Mouse (Mus musculus) v-Abl transformed pro-B cells (cell line): ENCODE results near the gene Gm20388.

ENCODE experiments used
- in situ Hi-C, 2 experiments: fragments of 400-800 bp; cut with MboI; formaldehyde crosslinking; loops; one replicate each; pipeline ENCODE4 v1.15.1; 2025; ENCODE audit not compliant: unreplicated experiment in 2 of 2

Gene Gm20388

DNA sequence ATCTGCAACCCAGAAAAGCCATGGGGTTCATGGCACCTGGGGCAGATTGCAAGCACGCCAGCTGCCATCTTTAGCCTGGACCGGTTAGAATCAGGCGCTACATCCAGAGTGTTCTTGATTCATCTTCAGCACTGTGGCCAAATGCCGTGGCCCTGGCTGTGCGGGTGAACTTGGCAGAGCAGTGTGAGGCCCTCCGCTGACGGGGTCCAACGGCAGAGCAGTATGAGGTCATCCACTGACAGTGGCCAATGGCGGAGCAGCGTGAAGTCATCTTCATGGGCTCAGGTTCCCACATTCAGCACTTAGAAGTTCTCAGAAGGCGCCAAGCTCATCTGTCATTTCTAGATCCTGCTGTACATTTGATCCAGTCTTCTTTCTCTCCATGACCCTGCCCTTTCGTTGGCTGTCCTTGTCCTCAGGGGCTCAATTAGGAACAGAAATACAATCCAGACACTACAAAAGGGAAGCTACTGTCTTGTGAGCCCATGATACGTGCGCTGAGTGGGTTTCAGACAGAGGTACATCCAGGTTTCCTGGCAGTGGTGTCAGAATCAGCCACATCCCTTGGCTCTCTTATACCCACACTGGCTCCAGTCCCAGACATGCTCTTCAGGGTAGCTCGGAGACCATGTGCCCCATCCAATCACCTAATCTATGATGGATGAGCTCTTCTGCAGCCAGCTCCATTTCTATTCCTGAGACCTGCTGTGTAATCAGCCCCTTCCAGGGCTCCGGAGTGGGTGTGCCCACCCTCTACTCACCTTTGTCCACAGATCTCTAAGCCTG is 2329.8 kb downstream of the Gm20388 start:
- in situ Hi-C loops = no loop called here

DNA sequence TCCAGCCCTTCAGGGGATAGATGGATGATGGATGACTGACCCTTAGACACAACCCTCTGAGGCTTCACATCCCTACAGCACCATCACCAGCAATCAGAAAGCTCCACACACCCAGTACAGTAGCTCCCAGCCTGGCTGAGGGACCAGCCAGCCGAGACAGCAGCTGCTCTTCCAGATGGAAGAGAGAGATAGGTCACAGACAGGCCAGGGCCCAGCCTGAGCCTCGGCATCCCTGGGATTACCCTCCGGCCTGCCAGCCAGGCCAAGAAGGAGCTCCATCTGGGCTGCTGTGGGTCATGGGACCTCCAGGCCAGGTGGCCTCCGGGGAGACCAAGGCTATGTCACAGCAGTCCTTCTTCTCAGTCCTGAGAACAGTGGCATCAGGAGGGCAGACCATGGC is 2332.7 kb downstream of the Gm20388 start:
- in situ Hi-C loops = no loop called here

DNA sequence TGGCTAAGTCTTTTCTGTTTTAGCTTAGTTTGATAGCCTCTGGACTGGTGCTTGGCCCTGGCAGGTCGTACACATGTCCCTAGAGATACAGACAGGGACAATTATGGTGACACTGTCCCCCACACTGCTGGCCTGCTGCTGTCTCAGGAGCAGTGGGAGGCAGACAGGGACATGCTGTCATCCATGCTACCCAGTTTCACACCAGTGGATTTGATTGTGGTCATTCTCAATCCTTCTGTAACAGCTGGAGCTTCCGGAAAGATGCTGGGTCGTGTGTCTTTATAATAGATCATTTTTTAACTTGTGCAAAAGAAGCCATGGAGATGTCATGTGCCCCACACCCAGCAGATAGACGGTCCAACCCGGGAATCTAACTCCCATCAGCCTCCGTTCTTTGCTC is 2334.5 kb downstream of the Gm20388 start:
- in situ Hi-C loops = no loop called here

DNA sequence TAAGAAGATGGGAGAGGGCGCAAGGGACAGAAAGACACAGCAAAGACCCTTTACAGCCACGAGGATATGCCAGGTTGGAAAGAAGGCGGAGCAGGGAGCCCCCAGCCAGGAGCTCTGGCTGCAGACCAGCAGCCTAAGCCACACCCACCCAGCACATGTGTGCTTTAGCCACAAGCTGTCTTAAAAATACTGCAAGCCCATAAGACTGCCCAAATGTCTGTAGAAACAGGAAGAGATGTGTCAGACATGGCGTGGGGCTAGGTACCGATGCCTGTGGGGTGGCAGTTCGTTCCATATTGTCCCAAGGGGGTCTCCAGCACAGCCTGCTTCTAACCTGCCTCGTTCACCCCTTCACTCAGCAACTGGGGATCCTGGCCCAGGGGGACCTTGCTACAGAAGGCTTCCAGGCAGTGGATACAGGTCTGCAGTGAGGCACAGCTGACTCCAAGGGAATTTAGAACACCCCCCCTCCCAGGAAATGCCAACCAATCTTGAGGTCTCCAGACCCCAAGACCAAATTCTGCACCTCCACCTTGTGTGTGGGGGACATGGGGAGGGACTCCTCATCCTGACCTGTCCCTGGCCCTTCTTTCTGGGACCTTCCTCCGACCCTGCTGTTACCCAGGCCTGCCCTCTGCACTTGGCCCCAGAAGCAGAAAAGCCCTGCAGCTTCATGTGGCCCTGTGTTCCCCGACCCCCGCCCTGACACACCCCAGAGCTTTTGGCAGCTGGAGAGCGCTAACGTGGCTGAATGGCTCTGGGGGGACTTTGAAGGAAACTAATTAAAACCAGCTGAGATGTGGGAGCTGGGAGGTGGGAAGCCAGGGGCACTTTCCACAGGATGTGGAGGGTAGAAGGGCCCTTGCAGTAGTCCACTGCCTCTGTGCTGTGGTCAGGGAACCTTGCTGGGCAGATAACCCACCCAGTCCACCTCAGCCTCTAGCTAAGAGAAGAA is 2335.9 kb downstream of the Gm20388 start:
- in situ Hi-C loops = no loop called here

DNA sequence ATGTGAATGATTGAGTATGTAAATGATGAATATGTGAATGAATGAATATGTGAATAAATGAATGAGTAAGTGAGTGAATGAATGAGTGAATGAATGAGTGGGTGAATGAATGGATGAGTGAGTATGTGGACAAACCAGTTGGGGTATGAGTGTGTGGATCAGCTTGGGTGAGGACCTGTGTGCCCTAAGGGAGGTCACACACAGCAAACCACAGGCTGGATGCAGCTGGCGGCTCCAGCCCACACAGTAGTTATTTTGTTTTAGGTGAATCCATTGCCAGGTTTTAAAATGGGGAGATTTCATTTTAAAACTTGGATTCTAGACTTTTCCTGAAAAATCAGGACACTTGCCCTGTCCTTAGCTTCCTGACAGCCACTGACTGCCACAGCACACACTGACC is 2341.1 kb downstream of the Gm20388 start:
- in situ Hi-C loops = loop anchor here (10.0 to 25.0 kb wide), 3 partner anchors 264 to 389 kb away; no protein-coding TSS in a partner anchor

DNA sequence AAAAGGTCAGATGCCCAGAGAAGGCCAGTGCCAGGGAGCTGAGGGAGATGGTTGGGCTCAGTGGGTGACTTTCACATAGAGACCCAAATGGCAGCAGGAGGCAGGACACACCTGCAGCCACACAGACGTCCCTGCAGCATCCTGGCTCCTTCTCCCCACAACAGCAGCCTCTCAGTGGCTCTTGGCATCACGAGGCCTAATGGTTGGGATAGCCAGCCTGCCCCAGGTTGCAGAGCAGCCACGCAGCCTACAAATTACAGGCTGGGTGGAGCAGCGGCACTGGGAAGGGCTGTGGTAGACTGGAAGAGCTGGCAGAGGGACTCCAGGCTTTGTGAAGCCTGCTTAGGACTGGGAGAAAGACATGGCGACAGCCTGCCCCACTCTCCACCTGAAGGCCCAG is 2341.7 kb downstream of the Gm20388 start:
- in situ Hi-C loops = loop anchor here (10.0 to 25.0 kb wide), 3 partner anchors 265 to 390 kb away; no protein-coding TSS in a partner anchor

DNA sequence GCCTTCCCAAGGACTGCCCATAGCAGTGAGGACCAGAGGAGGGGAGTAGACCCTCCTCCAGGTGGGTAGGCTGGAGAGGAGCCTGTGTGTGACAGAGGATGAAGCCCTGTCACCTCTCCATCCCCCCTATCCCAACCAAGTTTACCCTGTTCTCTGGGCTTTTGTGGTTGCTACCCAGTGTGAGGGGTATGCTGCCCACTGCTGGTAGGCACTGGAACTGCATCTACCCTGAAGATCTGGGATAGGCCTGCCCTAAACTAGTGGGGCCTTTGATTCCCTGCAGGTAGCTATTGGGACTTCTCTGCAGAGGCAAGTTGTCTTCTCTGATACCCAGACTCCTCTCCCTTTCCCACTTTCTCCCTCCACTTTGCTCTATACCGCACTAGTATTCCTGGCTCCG is 2348.7 kb downstream of the Gm20388 start:
- in situ Hi-C loops = loop anchor here (10.0 to 25.0 kb wide), 3 partner anchors 272 to 397 kb away; no protein-coding TSS in a partner anchor

DNA sequence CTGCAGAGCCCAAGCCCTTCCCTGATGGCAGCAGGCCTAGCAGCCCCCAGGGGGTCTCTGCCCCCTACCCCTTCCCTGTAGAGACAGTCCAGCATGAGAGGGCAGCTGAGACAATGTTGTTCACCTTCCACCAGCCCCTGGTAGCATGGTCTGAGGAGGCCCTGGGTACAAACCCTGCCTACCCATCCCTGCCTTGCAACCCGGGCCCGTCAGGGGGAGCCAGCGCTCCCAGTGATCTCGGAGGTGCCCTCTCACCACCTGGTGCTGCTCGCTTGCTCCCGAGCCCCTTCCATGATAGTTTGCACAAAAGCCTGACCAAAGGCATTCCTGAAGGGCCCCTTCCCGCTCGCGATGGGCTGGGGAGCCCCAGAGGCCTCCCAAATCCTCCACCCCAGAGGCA is 2350.1 kb downstream of the Gm20388 start:
- in situ Hi-C loops = loop anchor here (25.0 kb wide), 2 partner anchors 273 to 398 kb away; no protein-coding TSS in a partner anchor

DNA sequence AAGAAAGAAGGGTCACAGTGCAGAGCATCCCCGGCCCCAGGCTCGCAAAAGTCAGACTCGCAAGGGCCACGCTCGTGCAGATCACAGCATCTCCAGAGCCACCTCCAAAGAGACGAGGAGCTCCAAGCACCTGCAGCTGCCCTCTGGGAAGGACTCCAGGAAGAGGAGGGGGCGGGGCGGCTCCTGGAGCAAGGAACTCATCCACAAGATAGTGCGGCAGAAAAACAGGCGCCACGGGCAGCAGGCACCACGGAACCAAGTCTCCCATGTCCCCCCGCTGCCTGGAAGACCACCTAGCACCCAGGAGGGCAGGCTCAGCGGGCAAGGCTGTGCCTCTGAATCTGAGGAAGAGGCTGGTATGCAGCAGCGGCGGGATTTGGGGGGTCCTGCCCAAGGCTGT is 2352.2 kb downstream of the Gm20388 start:
- in situ Hi-C loops = loop anchor here (25.0 kb wide), 2 partner anchors 276 to 401 kb away; no protein-coding TSS in a partner anchor

DNA sequence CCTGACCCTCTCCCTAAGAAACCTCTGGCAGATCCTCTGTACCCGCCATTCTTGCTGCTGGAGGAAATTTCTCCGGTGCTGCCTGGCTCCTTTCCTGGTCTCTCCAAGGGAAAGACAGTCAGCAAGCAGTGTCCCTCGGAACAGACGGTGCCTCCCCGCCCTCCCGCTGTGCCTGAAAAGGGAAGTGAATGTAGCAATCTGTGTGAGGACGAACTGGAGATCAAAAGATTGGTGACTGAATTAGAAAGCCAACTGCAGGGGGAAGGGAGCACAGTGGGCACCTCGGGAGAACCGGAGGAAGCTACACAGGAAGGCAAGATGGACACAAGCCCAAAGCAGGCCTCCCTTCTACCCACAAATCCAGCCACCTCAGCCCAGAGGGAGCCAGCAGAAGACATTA is 2353.6 kb downstream of the Gm20388 start:
- in situ Hi-C loops = loop anchor here (25.0 kb wide), 2 partner anchors 277 to 402 kb away; no protein-coding TSS in a partner anchor

DNA sequence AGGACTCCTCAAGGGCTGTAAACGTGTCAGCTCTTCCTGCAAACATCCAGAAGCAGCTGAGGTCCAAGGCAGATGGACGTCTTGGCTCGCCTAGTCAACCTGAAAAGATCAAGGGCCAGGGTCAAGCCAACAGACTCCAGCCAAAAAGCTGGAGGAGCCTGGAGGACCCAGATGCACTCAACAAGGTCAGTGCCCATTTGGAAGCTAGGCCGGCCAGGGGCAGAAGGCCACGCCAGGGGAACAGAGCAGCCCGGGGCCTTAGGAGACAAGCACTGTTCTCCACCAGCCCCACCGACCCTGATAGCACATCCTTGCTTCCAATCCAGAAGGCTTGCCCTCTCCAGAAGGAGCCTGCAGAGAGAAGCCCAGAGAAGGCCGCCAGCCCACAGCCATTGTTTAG is 2354.9 kb downstream of the Gm20388 start:
- in situ Hi-C loops = loop anchor here (25.0 kb wide), 2 partner anchors 278 to 403 kb away; no protein-coding TSS in a partner anchor

DNA sequence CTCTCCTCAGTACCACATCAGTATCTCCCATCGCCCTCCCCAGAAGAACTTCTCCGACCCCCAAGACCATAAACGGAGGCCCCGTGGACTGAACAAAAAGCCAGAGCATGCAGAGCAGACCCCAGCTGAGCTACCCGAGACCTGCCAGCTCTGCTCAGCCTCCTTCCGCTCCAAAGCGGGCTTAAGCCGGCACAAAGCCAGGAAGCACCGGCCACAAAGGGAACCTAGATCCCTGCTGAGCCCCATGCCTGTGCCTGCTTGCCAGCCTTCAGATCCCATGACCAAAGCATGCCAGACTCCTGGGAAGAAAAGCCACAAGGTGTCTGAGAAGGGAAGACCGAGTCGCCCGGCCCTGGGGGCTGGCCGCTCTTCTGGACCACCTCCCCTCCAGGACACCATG is 2356.2 kb downstream of the Gm20388 start:
- in situ Hi-C loops = loop anchor here (25.0 kb wide), 2 partner anchors 280 to 405 kb away; no protein-coding TSS in a partner anchor

DNA sequence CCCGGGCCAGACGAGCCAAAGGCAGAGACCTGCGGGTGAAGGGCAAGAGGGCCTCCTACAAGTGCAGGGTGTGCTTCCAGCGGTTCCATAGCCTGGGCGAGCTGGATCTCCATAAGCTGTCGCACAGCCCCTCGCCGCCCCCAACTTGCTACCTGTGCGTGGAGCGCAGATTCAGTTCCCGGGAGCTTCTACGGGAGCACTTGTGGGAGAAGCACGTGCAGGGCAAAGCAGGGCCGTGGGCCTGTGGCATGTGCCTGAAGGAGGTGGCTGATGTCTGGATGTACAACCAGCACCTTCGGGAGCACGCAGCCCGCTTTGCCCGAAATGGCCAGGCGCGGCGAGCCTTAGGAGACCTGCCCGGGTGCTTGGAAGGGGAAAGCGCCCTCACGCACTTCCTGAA is 2358.2 kb downstream of the Gm20388 start:
- in situ Hi-C loops = loop anchor here (25.0 kb wide), 2 partner anchors 282 to 407 kb away; no protein-coding TSS in a partner anchor

DNA sequence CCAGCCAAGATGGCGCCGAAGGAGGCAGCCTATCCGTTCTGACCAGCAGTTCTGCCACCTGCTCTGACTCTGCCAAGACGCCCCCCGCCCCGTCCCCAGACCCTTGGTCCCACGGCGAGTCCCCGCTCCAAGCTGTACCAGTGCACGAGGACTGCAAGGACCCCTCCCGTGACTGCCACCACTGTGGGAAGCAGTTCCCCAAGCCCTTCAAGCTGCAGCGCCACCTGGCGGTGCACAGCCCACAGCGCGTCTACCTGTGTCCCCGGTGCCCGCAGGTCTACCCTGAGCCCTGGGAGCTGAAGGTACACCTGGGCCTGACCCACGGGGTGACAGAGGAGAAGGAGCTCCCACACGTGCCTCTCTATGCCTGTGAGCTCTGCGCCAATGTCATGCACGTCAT is 2358.8 kb downstream of the Gm20388 start:
- in situ Hi-C loops = loop anchor here (25.0 kb wide), 2 partner anchors 282 to 407 kb away; no protein-coding TSS in a partner anchor

DNA sequence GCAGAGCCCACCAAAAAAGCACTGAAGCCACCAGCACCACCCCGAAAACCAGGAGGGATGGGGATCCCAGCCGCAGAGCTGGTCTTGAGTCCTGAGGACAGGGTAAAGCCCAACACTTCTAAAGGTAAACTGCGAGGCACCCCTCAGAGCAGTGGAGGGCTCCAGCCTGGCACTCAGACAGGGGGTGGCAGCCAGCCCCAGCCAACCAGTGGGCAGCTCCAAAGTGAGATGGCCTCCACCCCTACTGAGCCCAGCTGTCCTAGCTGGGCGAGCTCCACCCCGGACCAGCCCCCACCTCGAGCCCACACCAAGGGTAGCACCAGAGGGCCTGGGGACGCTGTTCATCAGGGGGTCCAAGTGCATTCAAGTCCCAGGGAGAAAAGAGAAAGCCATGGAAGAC is 2359.9 kb downstream of the Gm20388 start:
- in situ Hi-C loops = loop anchor here (5.0 to 25.0 kb wide), 5 partner anchors 62 to 408 kb away; partner anchors contain the start of gene Mvd (in 1 of the 2)

DNA sequence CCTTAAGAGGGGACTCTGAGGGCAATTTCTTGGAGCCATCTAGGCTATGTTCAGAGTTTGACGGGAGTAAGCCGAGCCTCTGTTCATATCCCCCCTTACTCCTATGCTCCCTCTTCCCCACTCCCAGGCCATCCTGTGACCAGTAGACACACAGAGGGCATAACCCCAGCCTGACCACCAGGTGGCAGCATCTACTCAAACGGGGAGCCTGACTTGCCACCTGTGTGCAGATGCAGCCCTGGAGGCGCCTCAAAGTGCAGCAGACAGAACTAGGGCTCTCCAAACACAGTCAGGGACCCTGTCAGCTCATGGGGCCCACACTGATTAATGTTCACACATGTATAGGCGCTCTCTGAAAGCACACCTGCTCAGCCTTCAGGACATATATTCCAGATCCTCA is 2362.5 kb downstream of the Gm20388 start:
- in situ Hi-C loops = loop anchor here (5.0 to 25.0 kb wide), 5 partner anchors 59 to 411 kb away; partner anchors contain the start of gene Mvd (in 1 of the 2)

DNA sequence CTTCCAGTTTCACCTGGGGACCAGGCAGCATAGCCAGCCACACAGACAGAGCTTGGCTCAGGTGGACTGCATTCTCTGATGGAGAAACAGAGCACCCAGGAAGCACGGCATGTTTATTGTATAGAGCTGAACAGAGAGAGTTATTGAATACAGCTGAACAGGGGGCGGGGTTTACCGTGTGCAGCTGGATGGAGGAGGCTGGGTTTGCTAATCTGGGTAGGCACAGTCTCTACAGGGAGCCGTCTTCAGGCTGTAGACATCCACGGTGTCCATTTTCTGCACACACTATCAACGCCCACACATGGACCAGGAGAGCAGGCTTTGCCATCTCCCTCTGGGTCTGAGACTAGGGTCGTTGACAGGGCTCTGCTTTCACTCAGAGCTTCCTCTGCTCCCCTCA is 2363.2 kb downstream of the Gm20388 start:
- in situ Hi-C loops = loop anchor here (5.0 to 25.0 kb wide), 5 partner anchors 58 to 412 kb away; partner anchors contain the start of gene Mvd (in 1 of the 2)

DNA sequence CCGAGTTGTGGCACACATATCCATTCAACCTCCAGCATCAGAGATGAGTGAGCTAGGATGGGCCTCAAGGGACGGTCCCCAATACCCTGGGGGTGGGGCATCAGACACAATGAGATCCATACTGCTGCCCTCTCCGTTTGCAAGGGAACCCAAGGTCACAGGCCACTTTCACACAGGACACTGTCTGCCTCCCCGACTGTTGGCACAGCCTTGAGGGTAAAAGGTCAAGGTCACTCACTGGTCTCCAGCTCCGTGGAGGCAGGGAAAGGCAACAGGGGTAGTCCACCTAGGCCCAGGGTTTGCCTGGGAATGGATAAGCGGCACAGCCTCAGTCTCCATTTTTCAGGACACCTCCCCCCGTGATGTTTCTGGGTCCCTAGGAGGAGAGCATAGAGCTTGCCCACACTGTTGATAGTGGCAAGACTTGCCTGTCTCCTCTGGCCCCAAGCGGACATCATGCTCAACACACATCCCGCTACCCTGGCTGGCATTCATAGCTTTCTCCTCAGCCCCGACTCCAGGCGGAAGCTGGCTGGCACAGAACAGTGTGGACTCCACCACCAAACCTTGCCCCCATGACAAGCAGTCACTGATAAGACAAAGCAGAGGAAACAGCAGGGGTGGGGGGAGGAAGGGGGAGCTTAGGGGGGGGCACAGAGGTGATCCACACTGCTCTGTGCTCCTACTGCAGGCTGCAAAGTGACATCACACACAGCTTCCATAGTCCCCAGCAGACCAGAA is 2364.2 kb downstream of the Gm20388 start:
- in situ Hi-C loops = loop anchor here (5.0 to 25.0 kb wide), 5 partner anchors 57 to 413 kb away; partner anchors contain the start of gene Mvd (in 1 of the 2)

DNA sequence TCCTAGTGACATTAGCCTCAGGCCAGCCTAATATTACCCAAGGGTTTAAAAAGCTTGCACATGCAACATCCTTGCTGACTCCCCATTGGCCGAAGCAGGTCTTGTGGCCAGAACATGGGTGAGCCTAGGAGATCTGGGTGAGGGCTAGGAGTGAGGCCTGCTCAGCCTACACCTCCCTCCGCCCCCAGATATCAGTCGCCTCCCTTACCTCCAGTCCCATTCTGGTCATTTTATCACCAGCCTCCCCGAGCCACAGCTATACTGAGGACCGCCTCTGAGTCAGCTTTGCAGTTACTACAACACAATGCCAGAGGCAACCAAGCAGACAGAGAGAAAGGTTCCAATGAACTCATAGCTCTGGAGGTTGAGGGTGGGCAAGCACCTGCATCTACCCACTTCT is 2365.7 kb downstream of the Gm20388 start:
- in situ Hi-C loops = loop anchor here (5.0 to 10.0 kb wide), 2 partner anchors 56 to 168 kb away; partner anchors contain the start of gene Mvd (in 1 of the 2)
